In the genomic region with DNA sequence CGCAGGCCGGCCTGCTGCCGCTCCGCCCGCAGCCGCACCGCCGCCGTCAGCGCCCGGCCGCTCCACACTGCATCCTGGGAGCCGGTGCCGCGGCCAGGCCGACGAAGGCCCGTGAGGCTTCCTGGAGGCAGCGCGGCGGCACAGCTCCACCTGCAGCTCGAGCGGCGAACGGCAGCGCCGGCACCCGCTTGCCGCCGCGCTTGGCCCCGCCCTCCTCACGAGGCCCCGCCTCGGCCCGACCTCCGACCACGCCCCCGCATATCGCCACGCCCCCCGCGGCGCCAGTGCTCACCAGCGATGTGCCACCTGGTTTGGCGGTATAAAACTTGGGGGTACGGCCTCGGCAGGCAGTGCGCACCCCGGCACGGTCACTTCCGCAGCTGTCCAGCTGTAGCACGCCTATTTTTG, we compare ENCODE assay signal across 8 mouse cellular contexts. TPM values are rescaled to one million over a fixed set of nuclear protein-coding genes. Genes with fewer than 3 reads are reported as not detected.
A peak's percentile ranks its signal among the peaks of the same experiment; 100 is the strongest.
DNase-seq lines count a peak whose midpoint lies in the region; ATAC-seq and TF ChIP-seq lines count a peak whose summit lies in the region.

A gene (minus strand): TSS at position 123 of the 408 bp plus-strand sequence.

- peak within 1 kb of the TSS; percentile 71 for H3K4me2 ChIP-seq in lung, postnatal 0 days (replicated peaks; ENCODE audit: low read depth, low read length)

- no peak for TF ChIP-seq EP300 in lung, postnatal 0 days (IDR thresholded peaks at IDR 0.05)

- no peaks in the 10 kb centered on the region for H3K27me3 ChIP-seq in hindbrain, embryonic 10.5 days (ENCODE audit: insufficient read depth, poor library complexity, severe bottlenecking)
- no peaks in the 10 kb centered on the region for H3K27me3 ChIP-seq in lung, postnatal 0 days (replicated peaks; ENCODE audit: insufficient read depth, low read length)

- peaks cover 18% of the 10 kb centered on the region for H3K4me1 ChIP-seq in hindbrain, embryonic 10.5 days (replicated peaks)
- peaks cover 5% of the 10 kb centered on the region; the same call in 1 of the 2 replicates for H3K4me1 ChIP-seq in lung, postnatal 0 days (ENCODE audit: insufficient read depth, low read depth, low read length)

- ATAC-seq in frontal cortex, adult (ENCODE audit: low TSS enrichment): peak; percentile 95
- peak; percentile 92 for ATAC-seq in lung, postnatal 0 days

- no peaks in the 10 kb centered on the region for H3K9me3 ChIP-seq in hindbrain, embryonic 10.5 days
- no peaks in the 10 kb centered on the region for H3K9me3 ChIP-seq in lung, postnatal 0 days (ENCODE audit: low read length)

- DNase-seq in MEL-GATA-1-ER (ENCODE audit: extremely low read depth, low read depth): peak; percentile 55
- DNase-seq in cerebellum, adult 8-10 months: peak; percentile 95
- peak; percentile 89 for DNase-seq in hindbrain, embryonic 10.5 days (ENCODE audit: low spot score)
- DNase-seq in layer of hippocampus, adult 9-11 months: peak; percentile 88
- DNase-seq in lung, postnatal 0 days (ENCODE audit: low spot score): peak; percentile 92
- DNase-seq in ovary, postnatal 14 days (ENCODE audit: low spot score): peak; percentile 93
- peak; percentile 96 for DNase-seq in thymus, postnatal 14 days

- peak within 1 kb of the TSS; percentile 97 for H3K27ac ChIP-seq in hindbrain, embryonic 10.5 days
- peak within 1 kb of the TSS; percentile 95 for H3K27ac ChIP-seq in lung, postnatal 0 days (ENCODE audit: low read length)

- H3K36me3 ChIP-seq in hindbrain, embryonic 10.5 days: peaks cover 34% of the 10 kb centered on the region
- H3K36me3 ChIP-seq in lung, postnatal 0 days (ENCODE audit: insufficient read depth, low read length): peaks cover 16% of the 10 kb centered on the region; the same call in 1 of the 2 replicates

- peak; percentile 74 for TF ChIP-seq CTCF in lung, postnatal 0 days (IDR thresholded peaks at IDR 0.05)

- peak within 1 kb of the TSS; percentile 89 for H3K9ac ChIP-seq in lung, postnatal 0 days (replicated peaks; ENCODE audit: low read depth)

- peak within 1 kb of the TSS; percentile 90 for H3K4me3 ChIP-seq in hindbrain, embryonic 10.5 days
- peak within 1 kb of the TSS; percentile 89 for H3K4me3 ChIP-seq in lung, postnatal 0 days (ENCODE audit: low read depth, low read length)

- under 1% methylated on average over 53 of the region's 53 CpGs for WGBS in hindbrain, embryonic 10.5 days
- WGBS in lung, postnatal 0 days: 4% methylated on average over 28 of the region's 53 CpGs

RNA-seq across cellular contexts. Expression of the gene that starts here (rescaled TPM):
- polyA plus RNA-seq in hindbrain, embryonic 10.5 days (2016; fragmentation: Nextera tagmentation; extraction: Ambion mirVana): 20.9 and 24.5 TPM in 2 replicates
- 13.5 and 14.4 TPM in 2 replicates for polyA plus RNA-seq in lung, postnatal 0 days (2015; fragmentation: Nextera tagmentation; extraction: Ambion mirVana)

Comparison
In these comparisons a context has a peak if more than half of its experiments do, and no peak if none do; other contexts are left out.
1. Peak in every context shown above with its lines: DNase-seq, ATAC-seq, H3K4me3 ChIP-seq and H3K27ac ChIP-seq.